Mouse (Mus musculus) cerebellum, adult 9-11 months (tissue): ENCODE results near the gene Il22ra2.
"Not testable (repeated sequence)": the region's sequence is repeated elsewhere in the genome, so short reads cannot be mapped to it uniquely, and the experiment has no call there.

Experiments
- DNase-seq: peaks from one replicate; pipeline ENCODE4 v3.0.0; 2022

Il22ra2 gene

DNA sequence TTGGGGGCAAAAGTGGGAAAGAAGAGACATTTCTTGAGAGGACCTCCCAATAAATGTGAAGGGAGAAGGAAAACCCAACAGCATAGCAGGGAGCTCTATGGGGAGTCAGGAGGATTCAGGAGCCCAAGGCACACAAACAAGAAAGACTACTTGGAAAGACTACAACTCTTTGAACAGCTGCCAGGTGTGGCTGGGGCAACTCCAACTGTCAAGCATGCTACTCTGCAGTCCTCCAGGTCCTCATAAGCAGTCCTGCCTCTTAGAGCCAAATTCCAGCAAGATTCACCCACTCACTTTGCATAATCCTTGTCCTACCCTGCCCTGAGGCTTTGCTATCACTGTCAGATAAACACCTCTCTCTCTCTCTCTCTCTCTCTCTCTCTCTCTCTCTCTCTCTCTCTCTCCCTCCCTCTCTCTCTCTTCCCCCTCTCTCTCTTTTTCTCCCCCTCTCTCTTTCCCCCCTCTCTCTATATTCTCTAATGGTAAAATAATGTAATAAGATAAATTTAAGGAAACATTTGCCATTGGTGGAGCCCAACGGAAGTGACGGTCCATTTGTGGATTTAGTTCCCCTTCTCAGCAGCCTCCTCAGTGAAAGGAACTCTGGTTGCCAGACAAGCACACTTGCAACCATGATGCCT lies at the start of gene Il22ra2:
Il22ra2 (plus strand) TSS at position 591 of the 641 bp plus-strand sequence.
- no peak for DNase-seq

DNA sequence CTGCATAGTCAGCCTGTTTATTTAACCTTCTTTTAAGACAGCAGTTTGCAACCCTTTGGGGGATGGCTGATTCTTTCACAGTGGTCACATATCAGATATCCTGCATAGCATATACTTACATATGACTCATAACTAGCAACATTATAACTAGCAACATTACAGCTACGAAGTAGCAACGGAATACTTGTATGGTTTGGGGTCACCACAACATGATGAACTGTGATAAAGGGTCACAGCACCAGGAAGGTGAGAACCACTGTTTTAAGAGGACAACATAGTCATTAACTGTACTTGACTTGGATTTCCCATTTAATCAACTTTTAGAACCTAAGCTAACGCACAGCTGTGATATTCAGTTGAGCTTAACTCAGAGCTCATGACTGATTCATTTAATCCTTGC lies 44.2 kb upstream of the Il22ra2 start:
- no peak for DNase-seq

GRCm38 (mm10) chr10:19578001-19578400 lies 43.8 kb upstream of the Il22ra2 start:
- DNase-seq: no peak

DNA sequence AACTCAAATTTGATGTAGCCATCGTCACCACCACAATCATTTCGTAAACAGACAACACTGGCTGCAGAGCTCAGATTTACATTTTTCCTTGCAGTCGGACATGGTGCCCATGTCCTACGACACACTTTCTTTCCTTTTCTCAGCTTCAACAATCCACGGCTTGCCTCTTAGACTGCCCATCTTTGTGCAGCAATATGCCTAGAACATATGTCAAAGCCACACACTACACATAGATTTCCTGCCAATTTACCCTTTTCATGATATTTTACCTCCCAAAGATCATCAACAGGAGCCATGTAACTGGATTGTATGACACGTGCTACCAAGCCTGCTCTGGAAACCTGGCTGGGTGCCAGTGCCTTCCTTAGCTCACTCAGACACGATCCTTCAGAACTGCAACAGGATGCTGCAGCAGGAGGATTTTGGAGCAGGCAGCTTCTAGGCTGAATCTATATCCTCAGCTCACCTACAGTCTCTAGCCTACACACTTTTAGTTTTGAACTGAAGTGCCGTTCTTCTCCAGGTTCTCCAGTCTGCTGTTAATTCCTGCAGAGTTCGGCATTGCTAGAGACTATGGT lies 43.3 kb upstream of the Il22ra2 start:
- DNase-seq: no peak

DNA sequence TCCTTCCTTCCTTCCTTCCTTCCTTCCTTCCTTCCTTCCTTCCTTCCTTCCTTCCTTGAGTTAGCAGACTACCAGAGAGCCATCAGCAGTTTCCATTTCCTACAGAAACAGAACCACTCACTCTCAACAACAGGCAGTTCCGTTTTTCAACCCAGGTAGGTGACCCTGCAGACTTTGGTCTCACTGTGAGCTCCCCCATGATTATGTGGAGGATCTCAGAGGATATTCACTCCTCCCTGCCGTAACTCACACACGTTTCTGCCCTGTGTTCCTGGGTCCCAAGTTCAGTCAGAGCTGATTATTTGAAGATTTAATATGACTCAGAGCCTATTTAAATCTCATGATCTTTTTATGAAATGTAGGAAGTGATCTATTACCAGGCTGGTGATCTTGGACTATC lies 41.1 kb upstream of the Il22ra2 start:
- no peak for DNase-seq

GRCm38 (mm10) chr10:19581844-19582582 lies 39.8 kb upstream of the Il22ra2 start:
- no peak for DNase-seq

DNA sequence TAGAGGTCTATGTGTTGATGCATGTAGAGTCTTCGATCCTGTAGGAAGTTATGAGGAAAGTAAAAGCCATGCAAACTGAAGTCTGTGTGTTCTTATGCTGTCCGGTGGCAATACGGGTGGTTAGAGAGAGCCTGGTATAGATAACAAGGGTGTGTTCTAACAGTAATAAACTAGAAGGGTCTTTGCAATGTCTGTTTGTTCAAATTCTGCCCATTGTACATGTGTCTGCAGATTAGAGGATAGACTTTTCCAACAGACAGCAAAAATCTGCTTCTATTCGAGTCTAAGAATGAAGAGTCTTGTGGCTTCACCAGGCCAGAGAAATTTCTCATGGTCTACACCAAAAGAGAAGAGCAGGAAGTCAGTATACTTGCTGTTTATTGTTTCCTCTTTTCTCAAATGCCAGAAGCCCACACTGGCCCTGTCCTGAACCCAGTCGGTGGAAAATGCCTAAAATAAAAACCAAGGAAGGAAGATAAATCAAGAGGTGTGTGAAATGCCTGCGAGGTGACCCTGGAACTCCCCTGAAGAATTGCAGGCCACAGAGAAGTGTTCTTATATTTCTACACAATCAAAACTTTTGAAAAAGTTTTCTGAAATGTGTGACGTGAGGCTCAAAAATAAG lies 38.9 kb upstream of the Il22ra2 start:
- no peak for DNase-seq

DNA sequence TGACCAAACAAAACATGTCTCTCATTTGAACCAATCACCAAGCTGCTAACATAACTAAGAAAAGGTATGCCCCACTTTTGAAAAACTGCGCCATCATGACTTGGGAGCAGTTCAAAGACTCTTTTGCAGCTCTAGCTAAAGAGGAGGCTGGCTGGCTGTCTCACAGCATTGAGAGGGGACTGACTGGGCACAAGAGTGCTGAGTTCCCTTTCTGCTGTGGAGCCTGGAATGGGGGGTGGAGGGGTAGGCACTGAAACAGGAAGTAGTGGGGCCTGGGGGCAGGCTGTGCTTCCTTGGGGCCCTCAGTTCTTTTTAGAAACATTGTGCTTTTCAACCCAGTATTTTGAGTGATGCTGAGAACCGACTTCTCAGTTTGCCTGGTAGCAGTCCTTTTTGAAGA lies 37.7 kb upstream of the Il22ra2 start:
- DNase-seq: no peak

- DNase-seq: no peak
These were observed 37.0 kb upstream of the Il22ra2 start for GRCm38 (mm10) chr10:19584846-19585245.

GRCm38 (mm10) chr10:19585860-19586259 lies 35.9 kb upstream of the Il22ra2 start:
- DNase-seq: no peak

GRCm38 (mm10) chr10:19587281-19587680 lies 34.5 kb upstream of the Il22ra2 start:
- no peak for DNase-seq

GRCm38 (mm10) chr10:19589626-19590025 lies 32.2 kb upstream of the Il22ra2 start:
- DNase-seq: no peak

GRCm38 (mm10) chr10:19591286-19591640 lies 30.5 kb upstream of the Il22ra2 start:
- no peak for DNase-seq

DNA sequence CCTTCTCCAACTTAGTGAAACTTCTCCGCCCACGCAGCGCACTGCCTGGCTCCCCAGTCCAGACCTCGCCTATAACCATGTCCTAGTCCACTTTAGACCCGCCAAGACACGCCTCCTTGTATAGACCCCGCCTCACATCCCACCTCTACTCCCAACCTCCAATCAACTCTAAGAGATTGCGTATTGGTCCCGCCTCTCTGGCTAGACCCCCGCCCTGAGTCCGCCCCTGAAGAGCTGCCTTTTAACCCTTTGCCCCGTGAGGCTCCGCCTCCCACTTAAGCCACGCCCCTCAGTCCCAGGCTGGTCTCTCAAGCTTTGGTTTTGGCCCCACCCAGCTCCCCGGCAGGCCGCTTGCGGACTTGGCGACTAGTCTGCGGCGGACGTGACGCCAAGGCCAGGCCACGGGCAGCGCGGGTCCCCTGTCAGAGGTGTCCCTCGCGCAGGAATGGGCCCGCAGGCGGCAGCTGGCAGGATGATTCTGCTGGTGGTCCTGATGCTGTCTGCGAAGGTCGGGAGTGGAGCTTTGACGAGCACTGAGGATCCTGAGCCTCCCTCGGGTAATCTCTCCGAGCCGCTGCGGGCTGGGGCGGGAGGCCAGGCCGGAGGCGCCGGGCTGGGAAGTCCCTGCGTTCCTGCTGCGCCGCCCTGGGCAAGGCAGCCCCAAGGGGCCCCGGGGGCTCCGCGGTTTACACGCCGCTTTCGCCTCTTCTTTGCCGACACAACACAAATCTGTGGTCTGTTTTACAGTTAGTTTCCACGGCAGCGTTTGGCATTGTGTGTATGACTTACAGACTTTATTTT lies 30.0 kb upstream of the Il22ra2 start, which contains the start of gene Ifngr1:
Ifngr1 (plus strand) TSS at position 309 of the 801 bp plus-strand sequence.
- peak; percentile 99 for DNase-seq

- no peak for DNase-seq
These were observed 29.2 kb upstream of the Il22ra2 start for GRCm38 (mm10) chr10:19592556-19592955.

DNA sequence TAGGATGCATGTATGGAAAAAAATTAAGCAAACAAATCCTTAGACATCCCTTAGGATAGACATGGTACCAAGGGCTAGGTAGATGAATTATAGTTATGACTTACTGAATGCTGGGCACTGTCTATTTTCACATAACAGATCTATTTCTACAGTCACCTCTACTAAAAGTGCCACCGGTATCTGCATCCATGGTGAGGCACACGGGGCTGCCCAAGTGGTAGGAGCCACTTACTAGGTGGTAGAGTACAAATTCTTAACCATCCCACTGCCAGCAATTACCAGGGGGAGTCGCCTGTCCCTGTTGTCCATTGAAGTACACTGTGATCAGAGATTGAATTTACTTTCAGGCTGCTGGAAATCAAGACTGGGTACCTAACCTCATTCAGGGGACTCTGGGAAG lies 28.5 kb upstream of the Il22ra2 start:
- DNase-seq: no peak

- DNase-seq: no peak
These were observed 27.4 kb upstream of the Il22ra2 start for GRCm38 (mm10) chr10:19594201-19594905.

DNA sequence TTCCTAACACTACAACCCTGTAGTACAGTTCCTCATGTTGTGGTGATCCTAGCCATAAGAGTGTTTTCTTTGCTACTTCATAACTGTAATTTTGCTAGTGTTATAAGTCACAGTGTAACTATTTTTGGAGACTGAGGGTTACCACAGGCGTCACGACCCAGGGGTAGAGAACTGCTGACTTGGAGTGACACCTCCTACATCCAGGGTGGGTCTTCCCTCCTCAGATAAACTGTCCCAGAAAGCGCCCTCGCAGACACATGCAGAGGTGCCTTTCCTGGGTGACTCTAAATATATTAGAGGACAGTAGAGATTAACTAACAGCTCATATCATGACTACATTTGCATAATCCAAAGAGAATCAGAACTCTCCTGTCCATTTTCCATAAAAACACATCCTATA lies 24.9 kb upstream of the Il22ra2 start:
- DNase-seq: no peak

GRCm38 (mm10) chr10:19598091-19598490 lies 23.7 kb upstream of the Il22ra2 start:
- DNase-seq: no peak

DNA sequence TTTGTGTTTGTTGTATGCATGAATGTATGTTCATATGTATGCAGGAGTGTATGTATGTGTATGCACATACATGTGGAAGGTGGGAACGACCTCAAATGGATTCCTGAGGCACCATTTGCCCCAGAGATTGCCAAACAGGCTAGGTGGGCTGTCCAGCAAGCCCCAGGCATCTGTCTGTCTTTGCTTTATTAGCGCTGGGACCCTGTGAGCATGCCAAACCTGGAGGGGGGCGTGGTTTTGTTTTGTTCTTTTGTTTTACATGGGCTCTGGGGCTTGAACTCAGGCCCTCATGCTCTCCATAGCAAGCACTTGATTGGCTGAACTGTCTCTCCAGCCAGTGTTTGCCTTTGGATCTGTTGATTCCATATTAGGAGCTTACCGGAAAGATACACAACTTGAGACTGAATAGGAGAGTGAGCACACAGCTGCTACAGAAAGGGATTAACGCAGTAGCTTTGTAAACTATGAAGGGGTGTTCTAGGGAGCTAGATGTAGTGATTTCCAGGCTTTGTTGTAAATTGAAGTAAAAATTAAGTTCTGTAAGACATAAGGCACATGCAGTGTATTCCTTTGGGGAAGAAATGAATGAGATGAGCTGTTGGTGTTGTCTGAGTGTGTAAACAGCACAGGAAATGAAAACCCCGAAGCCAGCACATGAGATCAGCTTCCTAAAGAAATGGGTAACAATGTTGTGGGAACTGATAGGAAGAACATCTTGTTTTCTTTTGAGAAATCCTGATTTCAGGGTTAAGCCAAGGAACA lies 22.3 kb upstream of the Il22ra2 start:
- DNase-seq: no peak

GRCm38 (mm10) chr10:19600093-19600420 lies 21.7 kb upstream of the Il22ra2 start:
- no peak for DNase-seq

- DNase-seq: not testable (repeated sequence)
These were observed 20.3 kb upstream of the Il22ra2 start for GRCm38 (mm10) chr10:19601502-19601901.
